Mouse (Mus musculus) small intestine, adult 2 months (tissue): Measurements from ENCODE around the gene Ccdc61.

Experiments
- CTCF ChIP-seq: fragments of 200-500 bp; IDR thresholded peaks from 2 replicates; pipeline ENCODE4 v1.5.1; 2012; ENCODE audit warnings: low read depth, mild to moderate bottlenecking, control low read depth, inconsistent platforms, low read length, moderate library complexity, mixed read lengths; ENCODE audit not compliant: insufficient replicate concordance, insufficient read length; ENCODE audit errors: extremely low read depth
- POLR2A ChIP-seq: fragments of 200-500 bp; IDR thresholded peaks from 2 replicates; pipeline ENCODE4 v1.6.1; 2012; ENCODE audit warnings: low read depth, mild to moderate bottlenecking, control low read depth, inconsistent platforms, low read length, moderate library complexity

DNA sequence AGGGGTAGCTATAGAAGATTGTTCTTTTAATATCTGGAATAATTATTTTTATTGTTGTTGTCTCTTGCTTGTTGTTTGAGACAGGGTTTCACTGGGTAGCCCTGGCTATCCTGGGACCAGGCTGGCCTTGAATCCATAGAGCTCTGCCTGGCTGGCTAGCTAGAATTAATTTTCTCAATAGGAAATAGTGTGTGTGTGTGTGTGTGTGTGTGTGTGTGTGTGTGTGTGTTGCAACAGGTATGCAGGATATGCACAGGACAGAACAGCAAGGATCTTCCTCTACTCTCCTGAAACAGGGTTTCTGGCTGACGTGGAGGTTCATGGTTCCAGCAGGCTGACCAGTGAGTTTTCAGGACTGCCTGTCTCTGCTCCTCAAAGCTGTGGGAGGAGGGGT, 69.0 kb downstream of the Ccdc61 start:
- TF ChIP-seq CTCF (no peak), POLR2A (no peak)
